Mouse (Mus musculus) thymus, postnatal 14 days (tissue): ENCODE data around the gene Agfg1.
"Not testable (repeated sequence)": the region's sequence is repeated elsewhere in the genome, so short reads cannot be mapped to it uniquely, and the experiment has no call there.

Source experiments
- DNase-seq: peaks from one replicate; pipeline ENCODE4 v3.0.0; 2021

Agfg1 gene

GRCm38 (mm10) chr1:82913434-82913833 is 74.2 kb downstream of the Agfg1 start:
- DNase-seq: not testable (repeated sequence)

DNA sequence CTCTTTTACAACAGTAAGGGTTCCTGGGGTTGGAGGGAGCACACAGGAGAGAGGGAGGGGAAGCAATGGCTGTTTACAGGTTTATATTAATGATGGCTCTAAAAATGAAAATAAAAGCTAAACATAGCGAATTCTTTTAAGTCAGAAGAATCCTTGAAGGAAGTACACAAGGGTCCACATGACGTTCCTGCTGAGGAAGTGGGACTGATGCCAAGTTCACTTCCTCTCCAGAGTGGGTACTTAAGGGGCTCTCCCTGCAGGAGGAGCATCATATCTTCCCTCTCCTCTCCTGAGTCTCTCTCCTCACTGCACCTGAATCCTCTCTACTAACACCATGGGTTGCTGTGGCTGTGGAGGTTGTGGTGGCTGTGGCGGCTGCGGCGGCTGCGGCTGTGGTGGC is 85.4 kb downstream of the Agfg1 start, which contains the start of gene A030014E15Rik:
A030014E15Rik (plus strand) TSS at position 268 of the 400 bp plus-strand sequence.
- no peak for DNase-seq

DNA sequence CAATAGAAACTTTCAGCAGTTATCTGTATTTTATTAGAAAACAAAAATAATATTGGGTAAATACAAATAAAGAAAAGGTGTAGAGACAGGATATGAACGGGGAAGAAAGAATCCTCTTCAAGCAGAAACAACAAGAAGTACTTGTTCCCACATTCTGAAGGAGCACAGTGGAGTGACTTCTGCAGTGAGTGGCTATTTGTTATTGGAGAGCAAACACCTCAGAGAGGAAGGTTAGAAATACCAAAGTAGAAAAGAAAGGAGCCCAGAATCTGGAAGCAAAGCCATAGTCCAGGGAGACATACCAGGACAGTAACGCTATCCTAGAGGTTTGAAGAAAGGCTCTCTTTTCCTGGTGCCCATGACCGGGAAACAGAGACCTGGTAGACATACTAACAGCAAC is 91.3 kb downstream of the Agfg1 start:
- not testable (repeated sequence) for DNase-seq

DNA sequence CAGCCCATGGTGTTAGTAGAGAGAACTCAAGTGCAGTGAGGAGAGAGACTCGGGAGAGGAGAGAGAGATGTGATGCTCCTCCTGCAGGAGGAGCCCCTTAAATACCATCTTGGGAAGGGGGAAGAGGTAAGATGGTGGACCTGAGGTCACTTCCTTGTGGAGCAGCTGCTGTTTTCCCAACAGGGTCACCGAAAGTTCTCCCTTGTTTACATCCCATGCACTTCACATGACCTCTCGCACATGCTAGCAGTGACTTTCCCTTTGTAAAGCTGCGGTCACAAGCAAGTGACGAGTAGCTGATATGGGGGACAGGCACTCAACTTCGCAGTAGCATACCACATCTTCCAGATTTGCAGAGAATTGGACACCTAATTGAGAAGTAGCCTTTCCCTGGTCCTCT is 92.0 kb downstream of the Agfg1 start, which contains the start of gene Gm6217:
Gm6217 (minus strand) TSS at position 74 of the 400 bp plus-strand sequence.
- not testable (repeated sequence) for DNase-seq

- no peak for DNase-seq
These were observed 99.4 kb downstream of the Agfg1 start for GRCm38 (mm10) chr1:82938666-82939065.

DNA sequence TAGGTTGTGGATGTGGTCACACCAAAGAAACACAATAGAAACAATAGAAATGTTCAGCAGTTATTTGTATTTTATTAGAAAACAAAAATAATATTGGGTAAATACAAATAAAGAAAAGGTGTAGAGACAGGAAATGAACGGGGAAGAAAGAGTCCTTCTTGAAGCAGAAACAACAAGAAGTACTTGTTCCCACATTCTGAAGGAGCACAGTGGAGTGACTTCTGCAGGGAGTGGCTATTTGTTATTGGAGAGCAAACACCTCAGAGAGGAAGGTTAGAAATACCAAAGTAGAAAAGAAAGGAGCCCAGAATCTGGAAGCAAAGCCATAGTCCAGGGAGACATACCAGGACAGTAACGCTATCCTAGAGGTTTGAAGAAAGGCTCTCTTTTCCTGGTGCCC is 103.2 kb downstream of the Agfg1 start:
- not testable (repeated sequence) for DNase-seq

- DNase-seq: not testable (repeated sequence)
These were observed 104.0 kb downstream of the Agfg1 start, which contains the start of gene A030003K21Rik for GRCm38 (mm10) chr1:82943295-82943694. TSS of gene A030003K21Rik (minus strand) at chr1:82943388.

- peak; percentile 6 for DNase-seq
These were observed 106.7 kb downstream of the Agfg1 start for GRCm38 (mm10) chr1:82946029-82946428.

DNA sequence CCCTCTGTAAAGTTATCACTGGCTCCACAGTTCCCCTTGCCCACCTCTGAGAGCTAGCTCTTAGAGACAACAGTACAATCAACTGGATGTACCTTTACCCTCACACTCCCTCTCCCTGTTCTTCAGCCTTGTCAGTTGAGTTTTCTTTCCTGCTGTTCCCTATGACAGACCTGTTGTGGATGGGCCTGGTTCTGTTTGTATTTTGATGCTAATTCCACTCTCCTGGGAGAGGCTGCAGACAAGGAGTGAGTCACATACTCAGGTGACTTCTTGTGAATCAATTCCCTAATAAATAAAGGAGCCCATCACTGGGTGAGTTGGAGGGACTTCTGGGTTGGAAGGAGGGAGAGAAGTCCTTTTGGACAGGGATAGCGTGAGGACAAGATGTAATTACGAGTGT is 109.3 kb downstream of the Agfg1 start:
- no peak for DNase-seq
